Mouse (Mus musculus) urinary bladder, postnatal 14 days (tissue): ENCODE data around the gene Cxxc4.
"Not testable (repeated sequence)": the region's sequence is repeated elsewhere in the genome, so short reads cannot be mapped to it uniquely, and the experiment has no call there.

Experiments used
- DNase-seq: peaks from one replicate; pipeline ENCODE4 v3.0.0; 2021; ENCODE audit warnings: low spot score

Gene Cxxc4

DNA sequence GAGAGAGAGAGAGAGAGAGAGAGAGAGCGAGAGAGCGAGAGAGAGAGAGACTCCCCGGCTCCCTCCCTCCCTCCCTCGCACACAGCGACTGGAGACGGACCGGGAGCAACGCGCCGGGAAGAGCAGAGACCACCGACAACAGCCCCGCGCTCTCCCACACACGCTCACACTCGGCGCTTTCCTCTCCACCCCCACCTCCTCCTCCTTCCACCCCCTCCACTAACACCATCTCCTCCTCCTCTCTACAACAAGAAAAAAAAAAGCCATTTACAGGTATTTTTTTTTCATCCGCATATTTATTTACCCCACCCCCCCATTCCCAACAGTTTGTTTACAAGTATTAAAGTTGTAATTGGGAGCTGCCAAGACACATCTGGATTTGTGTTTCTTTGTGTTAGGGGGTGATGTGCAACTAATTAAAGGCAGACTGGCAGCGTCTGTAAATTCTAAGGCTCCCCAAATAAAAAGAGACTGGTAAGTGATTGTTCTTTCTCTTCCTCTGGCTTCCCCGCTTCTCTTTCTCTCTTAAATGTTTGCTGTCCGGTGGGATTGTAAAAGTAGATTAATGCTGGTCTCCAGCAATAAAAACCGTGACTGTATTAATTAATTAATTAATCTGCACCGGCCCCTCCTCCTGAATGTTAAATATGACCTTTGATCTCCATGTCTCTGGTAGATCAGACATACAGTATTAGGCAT lies at the start of gene Cxxc4:
TSS of gene Cxxc4 (plus strand) at position 71 of the 699 bp plus-strand sequence.
- DNase-seq, result no peak

DNA sequence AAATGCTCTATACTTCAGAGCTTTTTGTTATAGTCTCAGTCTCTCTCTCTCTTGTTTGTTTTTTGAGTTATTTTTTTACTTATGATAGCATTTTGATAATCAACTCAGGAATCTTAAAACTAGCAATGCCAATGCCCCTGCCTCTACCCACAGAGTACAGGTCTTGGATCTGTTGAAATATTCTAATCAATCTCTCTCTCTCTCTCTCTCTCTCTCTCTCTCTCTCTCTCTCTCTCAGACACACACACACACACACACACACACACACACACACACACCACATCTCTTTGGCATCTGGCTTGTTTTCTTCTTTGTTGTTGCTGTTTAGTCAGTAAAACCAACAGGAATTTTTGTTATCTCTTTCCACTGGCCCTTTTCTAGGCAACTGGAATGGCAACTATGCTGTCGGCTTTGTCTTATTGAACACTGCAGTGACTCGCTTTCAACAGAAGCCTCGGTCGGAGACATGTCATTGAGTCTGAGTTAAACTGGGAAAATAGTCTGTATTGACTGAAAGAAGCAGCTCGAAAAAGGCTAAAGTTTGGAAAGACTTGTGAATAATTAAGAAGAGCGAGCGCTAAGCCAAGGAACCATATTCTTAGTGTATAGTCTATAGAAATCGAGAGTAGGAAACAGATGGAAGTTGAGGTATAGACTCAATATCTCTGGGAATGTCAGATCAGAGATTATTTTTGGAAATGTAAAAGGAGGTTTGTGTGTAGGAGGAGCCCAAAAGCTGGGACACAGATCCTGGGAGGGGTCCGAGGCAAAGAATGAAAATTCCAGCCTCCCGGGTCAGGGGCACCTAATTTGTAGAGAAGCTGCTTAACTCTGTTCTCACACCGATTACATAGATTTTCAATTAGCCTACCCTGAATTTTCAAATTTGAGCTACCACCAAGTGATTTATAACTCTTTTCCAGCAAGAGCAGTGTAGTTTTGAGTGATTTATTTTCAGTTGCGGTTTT lies 47.0 kb upstream of the Cxxc4 start:
- DNase-seq, result no peak

DNA sequence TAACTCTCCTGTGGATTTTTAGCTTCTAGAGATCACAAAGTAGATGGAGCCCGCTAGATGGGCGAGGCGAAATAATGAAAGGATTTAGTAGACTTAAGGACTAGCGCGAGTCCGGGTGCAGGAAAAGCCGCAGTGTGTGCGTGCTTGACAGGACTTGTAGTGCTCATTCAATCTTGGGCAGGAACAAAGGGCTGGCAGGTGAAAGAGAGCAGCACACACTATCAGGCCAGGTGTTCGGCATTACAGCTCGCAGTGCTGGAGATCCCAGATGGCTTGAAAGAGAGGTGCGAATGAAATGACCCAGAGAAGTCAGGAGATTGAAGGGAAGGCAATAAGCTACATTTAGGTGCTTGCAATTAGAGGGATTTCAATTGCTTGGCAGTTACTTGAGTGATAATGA lies 46.2 kb upstream of the Cxxc4 start:
- DNase-seq, result no peak

DNA sequence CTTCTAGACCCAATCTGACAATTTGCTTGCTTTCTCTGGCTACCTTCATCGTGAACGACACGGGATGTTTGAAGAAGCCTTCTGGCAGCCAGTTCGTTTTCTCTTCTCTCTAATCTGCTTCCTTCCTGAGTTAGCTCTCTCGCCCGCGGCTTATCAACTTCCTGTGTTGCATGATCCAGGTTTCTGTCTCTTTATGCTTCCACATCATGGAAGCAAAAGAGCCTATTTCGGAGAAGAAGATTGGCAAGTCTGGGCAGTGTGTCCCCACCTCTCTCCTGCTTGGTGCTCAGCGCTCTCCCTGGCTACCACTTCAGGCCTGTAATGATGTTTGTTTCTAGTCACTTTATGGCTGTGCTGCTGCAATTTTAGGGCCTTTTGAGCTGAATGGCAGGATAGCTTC lies 36.4 kb upstream of the Cxxc4 start:
- no peak for DNase-seq

DNA sequence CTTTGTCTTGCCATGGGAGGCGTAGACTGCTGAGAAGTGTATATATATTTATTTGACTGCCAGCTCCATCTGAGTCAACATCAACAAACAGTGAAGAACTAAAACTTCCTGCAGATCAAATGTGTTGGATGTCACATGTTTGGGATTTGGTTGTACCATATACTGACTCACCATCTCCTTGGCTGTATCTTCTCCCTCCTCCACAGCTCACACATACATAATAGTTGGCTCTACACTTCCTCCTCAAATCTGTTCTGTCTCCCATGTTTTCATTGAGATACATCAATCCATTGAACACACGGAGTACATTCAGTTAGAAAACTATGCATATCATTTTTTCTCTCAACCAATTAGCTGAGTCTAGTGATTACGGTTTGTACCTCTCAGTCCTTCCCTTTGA lies 29.7 kb upstream of the Cxxc4 start:
- no peak for DNase-seq

DNA sequence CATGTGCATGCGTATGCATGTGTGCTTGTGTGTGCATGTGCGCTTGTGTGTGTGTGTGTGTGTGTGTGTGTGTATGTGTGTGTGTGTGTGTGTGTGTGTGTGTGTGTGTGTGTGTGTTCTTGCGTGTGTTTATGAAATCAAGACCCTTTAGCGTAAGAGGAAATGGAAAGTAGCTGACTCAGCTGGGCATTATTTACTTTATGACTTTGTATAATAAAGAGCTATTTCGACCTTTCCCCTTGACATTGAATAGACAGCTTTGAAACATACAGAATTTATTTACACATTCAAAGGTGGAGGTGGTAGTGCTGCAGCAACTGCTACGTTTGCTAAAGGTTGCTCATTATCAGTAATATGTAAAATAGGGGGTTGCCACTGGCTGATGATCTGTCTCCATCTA lies 25.3 kb upstream of the Cxxc4 start:
- no peak for DNase-seq

DNA sequence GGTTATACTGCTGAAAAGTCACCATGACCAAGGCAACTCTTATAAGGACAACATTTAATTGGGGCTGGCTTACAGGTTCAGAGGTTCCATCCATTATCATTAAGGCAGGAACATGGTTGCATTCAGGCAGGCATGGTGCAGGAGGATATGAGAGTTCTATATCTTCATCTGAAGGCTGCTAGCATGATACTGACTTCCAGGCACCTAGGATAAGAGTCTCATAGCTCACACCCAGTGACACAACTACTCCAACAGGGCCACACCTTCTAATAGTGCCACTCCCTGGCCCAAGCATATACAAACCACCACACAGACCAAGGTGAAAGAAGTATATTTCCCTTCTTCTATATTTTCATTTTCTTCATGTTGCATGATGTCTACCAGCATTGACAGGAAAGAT lies 16.4 kb upstream of the Cxxc4 start:
- not testable (repeated sequence) for DNase-seq

DNA sequence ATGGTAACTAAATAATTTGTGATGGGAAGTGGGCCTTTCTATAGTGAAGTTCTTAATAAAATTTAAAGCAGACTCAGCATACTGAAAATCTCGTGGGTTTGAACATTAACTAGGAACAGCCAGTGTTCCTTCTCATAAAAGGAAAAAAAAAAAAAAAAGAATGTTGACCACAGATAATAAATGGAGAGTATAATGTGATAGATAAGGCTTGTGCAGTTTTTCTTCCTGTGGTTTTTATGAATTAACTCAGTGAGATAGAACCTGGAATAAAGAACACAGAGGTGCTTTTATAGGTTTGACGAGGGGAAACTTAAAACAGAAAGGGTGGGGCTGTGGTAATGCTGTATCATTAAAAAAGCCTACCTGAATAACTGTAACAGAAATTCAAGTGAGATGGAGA lies 15.3 kb upstream of the Cxxc4 start:
- no peak for DNase-seq

DNA sequence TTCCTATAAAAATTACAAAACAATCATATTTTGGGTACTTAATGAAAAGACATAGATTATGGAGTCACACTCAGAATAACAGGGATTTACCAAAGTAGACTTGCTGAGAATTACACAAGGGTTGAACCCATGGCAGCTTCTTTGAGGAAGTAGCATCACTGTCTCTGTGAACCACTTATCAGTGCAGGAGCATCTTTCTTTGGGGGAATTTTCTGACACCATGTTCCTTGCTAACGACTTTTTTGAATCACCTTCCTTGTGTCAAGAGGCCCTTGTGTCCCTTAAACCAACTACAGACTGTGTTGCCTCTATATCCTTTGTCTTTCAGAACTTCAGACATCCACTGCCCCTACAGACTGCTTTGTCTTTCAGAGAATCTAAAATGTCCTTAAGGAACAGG lies 13.7 kb upstream of the Cxxc4 start:
- DNase-seq, result no peak

DNA sequence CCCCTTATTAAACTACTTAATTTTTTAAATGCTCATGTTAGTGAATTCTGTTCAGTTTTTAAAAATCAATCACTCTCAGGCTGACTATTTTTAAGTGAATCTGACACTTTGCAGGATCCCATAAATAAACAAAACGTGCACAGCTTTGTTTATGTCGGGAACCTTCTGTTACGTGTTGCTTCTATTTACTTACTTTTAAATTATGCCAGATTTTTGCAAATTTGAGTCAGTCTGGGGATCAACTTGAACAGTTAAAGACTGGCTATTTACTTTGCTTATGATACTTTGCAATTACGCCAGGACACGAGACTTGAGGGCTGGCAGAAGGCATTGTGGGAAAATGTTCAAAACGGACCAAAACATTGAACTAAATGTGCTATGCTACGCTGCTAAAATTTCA lies 12.3 kb upstream of the Cxxc4 start:
- DNase-seq, result no peak

DNA sequence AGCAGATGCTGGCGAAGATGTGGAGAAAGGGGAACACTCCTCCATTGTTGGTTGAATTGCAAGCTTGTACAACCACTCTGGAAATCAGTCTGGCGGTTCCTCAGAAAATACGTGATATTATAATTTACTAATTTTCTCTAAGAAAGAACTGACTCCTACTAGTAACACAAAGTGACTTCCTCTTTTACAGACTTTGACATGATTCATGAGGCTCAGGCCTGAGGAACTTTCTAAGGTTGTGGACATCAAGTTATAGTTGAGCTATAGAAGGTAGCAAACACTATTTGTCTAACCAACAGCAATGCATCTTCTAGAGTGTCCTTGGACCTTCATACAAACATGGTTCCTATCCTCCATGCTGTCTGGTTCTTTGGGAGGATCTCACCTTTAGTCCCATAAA lies 10.4 kb upstream of the Cxxc4 start:
- no peak for DNase-seq

DNA sequence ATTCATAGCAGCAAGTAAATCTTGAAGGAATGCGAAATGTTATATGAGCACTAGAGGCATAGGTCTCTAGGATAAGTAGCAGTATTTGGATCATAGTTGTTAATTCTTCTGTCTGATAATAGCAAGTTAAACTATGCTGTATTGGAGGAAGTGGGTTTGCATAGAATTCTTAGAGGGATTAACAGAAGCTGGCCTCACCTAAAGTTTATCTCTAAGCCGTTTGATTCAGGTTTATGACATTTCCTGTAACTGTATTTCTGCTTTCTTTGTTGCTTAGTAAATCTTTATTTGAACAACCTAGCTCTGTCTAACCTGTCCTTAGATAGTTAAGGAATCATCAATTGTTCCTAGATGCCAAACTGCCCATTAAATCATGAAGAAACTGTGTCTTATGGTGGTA lies 3.5 kb upstream of the Cxxc4 start:
- DNase-seq, result no peak

DNA sequence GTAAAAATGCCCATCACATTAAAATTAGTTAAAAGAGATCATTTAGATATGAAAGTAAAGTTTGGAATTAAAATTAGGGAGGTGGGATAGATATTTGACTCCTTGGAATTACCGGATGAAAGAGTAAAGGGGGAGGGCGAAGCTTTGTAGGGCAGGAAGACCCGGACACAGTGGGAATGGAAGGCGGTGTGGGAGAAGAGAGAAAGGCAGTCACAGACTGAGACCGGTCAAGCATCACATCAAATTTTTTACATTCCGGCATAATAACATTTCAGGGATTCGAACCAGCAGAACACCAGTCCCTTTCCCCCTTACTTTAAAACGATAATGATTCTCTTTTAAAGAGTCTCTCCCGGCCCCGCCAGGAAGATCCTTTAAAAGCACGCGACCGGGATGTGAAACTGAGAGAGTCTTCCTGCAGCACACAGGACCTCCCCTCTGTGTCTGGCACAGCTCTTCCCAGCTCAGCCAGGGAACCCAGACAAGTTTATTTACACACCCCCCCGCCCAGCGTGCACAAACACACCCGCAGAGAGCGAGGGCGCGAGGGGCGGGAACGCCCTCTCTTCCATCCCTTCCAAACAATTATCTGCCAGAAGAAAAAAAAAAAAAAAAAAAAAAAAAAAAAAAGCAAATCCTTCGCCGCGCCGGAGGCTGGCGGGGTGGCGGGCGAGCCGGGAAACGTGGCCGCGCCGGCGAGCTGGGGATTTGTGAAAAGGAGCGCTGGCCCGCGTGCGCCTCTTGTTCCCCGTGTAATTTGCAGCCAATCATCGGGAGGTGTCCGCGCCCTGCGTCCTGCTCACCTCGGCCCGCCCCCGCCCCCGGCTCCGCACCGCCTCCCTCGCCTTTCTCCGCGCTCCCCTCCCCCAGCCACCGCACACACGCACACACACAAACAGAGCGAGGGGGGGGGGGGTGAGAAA lies 532 bp upstream of the Cxxc4 start:
- DNase-seq, result peak; percentile 61

DNA sequence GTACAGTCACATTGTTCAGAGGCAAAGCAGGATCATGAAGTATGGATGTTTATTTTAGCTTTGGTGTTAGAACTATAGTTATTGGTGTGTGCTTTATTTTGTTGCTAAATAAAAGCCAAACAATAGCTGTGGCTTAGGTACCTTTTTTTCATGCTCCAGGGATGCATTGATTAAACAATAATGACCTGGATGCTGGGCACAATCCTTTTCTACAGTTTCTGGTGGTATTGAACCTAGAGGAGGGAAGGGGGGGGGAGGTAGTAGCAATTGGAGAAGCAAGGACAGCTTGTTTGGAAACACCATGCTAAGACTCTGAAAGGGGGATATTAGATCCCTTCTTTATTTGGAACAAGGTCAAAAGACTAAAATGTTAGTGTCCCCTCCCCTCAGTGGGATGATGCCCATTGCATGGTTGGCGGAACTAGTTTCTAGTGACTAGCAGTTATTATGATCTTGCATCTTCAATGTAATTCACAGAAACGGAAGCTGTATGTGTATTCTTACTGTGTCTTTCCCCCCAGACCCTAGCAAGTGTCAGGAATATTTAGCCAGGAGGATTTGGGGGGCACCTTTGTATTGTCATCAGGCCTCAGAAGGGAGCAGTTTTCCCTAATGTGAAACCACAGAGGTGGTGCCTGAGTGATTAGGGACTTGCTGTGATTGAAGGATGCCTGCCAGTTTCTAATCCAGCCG lies 975 bp downstream of the Cxxc4 start:
- no peak for DNase-seq

DNA sequence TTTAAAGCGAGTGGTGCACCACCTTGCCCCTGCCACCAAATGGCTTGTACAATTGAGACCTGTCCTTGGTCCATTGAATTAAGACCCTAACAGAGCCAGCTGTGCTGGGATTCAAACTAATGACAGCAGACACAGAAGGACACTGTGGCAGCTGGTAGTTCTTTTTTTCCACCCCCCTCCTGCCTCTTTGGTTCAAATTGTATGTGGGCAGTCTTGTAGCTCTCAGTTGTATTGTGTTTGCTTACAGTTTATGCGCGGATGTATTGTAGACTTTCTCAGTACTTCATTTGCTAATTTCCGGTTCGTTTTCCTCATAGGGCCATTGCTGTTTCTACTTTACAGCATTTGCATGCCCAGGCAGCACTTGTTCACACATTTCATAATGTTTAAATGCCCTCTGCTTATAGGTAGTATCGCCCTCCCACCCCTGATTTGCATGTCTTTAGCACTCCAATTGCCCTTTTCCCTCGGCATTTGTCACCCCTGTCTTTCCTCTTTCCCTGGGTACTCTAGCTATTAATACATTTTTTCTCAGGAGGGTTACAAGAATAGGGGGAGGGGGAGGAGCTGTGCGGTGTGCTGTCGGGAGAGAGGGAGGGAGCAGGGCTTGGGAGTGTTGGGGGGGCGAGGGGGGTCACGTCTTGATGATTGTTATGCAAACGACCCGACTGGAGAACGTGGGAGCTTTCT lies 2.5 kb downstream of the Cxxc4 start:
- no peak for DNase-seq

DNA sequence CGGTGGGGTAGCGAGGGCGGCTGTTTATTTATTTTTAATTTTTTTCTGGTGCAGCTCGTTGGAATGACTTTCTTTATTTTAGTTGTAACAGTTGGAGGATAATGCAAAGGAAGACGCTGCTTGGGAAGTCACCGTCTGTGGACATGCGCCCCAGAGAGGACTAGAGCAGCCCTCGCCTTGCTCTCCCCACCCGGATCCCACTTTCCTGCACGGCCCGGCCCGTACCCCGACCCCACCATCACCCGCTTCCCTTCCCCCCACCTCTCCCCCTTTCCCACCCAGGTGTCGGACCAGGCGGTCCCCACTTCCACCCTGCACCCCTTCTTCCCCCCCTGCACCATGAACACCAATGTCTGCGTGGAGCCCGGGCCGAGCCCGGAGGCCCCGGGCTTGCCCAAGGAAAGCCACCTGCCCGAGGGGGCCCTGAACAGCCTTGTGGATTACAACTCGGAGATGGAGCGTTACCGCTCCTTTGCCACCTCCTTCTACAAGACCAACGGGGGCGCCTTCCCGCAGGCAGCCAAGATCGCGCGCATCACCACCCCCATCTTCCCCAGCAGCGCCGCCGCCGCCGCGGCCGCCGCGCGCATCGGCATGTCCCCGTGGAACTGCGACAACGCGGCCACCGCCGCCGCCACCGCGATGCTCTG lies 3.2 kb downstream of the Cxxc4 start:
- peak; percentile 38 for DNase-seq

DNA sequence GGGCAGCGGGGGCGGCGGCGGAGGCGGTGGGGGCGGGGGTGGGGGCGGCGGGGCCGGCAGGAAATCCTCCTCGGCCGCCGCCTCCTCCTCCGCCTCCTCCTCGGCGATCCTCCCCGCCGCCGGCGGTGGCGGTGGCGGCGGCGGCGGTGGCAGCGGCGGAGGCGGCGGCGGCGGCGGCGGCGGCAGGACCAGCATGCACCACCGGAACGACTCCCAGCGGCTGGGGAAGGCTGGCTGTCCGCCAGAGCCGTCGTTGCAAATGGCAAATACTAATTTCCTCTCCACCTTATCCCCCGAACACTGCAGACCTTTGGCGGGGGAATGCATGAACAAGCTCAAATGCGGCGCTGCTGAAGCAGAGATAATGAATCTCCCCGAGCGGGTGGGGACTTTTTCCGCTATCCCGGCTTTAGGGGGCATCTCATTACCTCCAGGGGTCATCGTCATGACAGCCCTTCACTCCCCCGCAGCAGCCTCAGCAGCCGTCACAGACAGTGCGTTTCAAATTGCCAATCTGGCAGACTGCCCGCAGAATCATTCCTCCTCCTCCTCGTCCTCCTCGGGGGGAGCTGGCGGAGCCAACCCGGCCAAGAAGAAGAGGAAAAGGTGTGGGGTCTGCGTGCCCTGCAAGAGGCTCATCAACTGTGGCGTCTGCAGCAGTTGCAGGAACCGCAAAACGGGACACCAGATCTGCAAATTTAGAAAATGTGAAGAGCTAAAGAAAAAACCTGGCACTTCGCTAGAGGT lies 3.9 kb downstream of the Cxxc4 start:
- DNase-seq, result peak; percentile 53

DNA sequence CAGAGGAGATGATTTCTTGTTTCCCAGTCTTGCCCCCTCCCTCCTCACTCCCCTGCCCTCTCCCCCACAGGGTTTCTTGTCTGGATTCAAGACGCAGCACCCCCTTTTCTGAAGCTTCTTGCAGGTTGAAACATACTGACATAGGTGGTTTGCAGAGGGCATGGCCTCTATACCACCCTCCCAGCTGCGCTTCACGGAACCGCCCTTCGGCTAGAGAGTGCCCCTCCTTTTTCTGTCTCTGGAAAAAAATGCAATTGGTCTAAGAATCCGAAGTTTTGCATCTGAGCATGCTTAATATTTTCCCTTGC lies 4.4 kb downstream of the Cxxc4 start:
- no peak for DNase-seq

DNA sequence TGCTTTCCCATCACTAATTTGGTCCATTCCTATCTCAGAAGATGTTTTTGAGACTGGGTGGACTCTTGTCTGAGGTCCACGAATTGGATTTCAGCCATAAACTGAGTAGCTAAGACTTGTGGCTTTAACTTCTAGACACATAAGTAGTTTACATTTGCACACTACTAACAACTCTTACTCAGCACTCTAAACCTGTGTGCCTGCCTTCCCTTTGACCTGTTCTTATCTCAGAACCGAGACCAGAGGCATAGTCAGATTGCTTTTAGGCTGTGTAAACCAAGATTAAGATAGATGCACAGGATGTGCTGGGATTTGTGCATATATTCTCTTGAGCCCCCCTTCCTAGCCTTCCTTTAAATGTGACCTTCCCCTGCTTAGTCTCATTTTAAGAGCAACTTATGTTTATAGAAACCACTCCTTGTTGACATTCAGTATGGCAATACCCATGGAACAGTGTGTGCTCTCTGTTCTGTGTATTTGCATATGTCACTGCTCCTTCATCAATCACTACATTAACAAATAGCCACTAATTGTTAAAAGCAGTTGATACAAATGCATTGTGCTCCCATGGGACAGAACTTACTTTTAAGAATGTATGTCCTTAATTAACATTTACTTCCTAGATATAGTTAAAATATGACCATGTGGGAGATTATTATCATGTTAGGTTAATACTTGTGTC lies 7.0 kb downstream of the Cxxc4 start:
- no peak for DNase-seq
